Mouse (Mus musculus): ENCODE measurements around the gene Selenbp1. TPM values are rescaled to one million over a fixed set of nuclear protein-coding genes. Genes with fewer than 3 reads are reported as not detected.

Gene Selenbp1
- total and polyA plus RNA-seq, 3 experiments = 0.25 TPM; not detected in 2

DNA sequence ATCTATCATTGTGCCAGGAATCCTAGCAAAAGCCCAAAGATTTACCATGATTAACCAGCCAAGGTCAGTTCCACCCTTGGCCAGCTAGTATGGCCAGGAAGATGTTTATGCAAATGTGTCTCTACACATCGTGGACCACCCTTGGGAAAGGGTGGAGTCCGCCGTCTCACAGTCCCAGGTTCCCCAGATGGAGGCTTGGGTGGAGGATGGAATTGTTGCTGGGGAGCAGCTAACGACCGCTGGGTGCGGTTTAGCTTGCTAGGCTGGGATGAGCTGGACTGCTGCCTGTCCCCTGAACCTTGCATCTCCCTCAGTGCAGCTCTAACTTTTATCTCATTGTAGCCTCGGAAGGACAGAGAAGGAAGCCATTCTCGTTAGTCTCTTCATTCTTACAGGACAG, 27.0 kb downstream of the Selenbp1 start:
- in situ Hi-C loops (cut with MboI; ENCODE audit: low pct_ligation_motif_present, low pct_unique_long_range_greater_than_20kb, low sequenced_read_pairs) = loop anchor here (5.0 kb wide), 1 partner anchor 52 kb away; no protein-coding TSS in a partner anchor
- Histone ChIP-seq H3K79me2 (replicated peaks; ENCODE audit: control insufficient read depth, extremely low read depth, insufficient read depth, poor library complexity, severe bottlenecking) (no peaks in the 10 kb centered on the region), H3K4me2 (ENCODE audit: insufficient read depth, low read depth, poor library complexity, severe bottlenecking) (no peak overlapping the region), H3K36me3 (replicated peaks in 1 of 2; ENCODE audit: control insufficient read depth in 1 of 2, insufficient read depth in 1 of 2, low read length in 1 of 2) (peaks cover 39 to 67% of the 10 kb centered on the region in 2 experiments), H3K4me1 (ENCODE audit: control insufficient read depth in 1 of 2, insufficient read depth in 2 of 2) (peaks cover 5 to 64% of the 10 kb centered on the region in 2 experiments), H3K9ac (ENCODE audit: insufficient read depth, low read depth) (no peak overlapping the region), H3K4me3 (replicated peaks in 1 of 3; ENCODE audit: low read depth in 2 of 3, low read length in 2 of 3, poor library complexity in 1 of 3) (no peak overlapping the region), H3K27ac (ENCODE audit: insufficient read depth, low read depth) (no peak overlapping the region), H3K9me3 (replicated peaks; ENCODE audit: low read length) (no peaks in the 10 kb centered on the region), H3K27me3 (replicated peaks) (no peaks in the 10 kb centered on the region)
- dilution Hi-C loops (cut with MboI; ENCODE audit: extremely low pct_ligation_motif_present, extremely low pct_unique_long_range_greater_than_20kb, low sequenced_read_pairs) = no loop called here
- no peak for DNase-seq (ENCODE audit: extremely low read depth)
- no peak for TF ChIP-seq RAD21 (IDR thresholded peaks at IDR 0.05; ENCODE audit: low read depth, low read length)
- no peak for TF ChIP-seq MAFK (IDR thresholded peaks at IDR 0.05; ENCODE audit: insufficient replicate concordance, low read length)
- no peak for TF ChIP-seq KAT2A (IDR thresholded peaks at IDR 0.05; ENCODE audit: insufficient replicate concordance, low read length)
- no peak for TF ChIP-seq ETS1 (conservative IDR thresholded peaks at IDR 0.05; ENCODE audit: low read depth, low read length)
- no peak for TF ChIP-seq BHLHE40 (IDR thresholded peaks at IDR 0.05; ENCODE audit: low read depth, low read length)
- TF ChIP-seq USF1 (IDR thresholded peaks at IDR 0.05; ENCODE audit: low read depth, low read length) = no peak

DNA sequence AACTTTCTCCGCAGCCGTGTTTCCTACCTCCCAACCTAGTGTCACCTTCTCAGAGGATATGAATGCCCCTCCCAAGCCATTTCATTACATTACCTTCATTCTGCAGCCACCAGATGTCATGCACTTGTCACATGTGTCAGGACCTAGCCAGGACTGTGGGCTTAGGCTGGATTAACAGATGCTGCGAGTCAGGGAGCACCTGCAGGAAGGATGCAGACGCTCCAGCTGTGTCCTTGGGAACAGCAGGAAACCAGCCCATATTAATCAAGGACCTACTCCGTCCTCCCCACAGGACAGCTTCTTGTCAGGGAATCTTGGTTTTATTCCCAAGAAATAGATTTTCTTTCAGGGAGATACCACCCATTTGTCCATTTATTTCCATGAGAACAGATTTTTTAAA, 27.5 kb downstream of the Selenbp1 start:
- no peak overlapping the region for H3K9ac ChIP-seq (ENCODE audit: insufficient read depth, low read depth)
- H3K79me2 ChIP-seq (replicated peaks; ENCODE audit: control insufficient read depth, extremely low read depth, insufficient read depth, poor library complexity, severe bottlenecking) = no peaks in the 10 kb centered on the region
- H3K4me1 ChIP-seq (ENCODE audit: control insufficient read depth in 1 of 2, insufficient read depth in 2 of 2) = peaks cover 1 to 64% of the 10 kb centered on the region in 2 experiments
- no peak for DNase-seq (ENCODE audit: extremely low read depth)
- no peak overlapping the region for H3K27ac ChIP-seq (ENCODE audit: insufficient read depth, low read depth)
- no peak overlapping the region for H3K4me2 ChIP-seq (ENCODE audit: insufficient read depth, low read depth, poor library complexity, severe bottlenecking)
- dilution Hi-C loops (cut with MboI; ENCODE audit: extremely low pct_ligation_motif_present, extremely low pct_unique_long_range_greater_than_20kb, low sequenced_read_pairs) (no loop called here), in situ Hi-C loops (cut with MboI; ENCODE audit: low pct_ligation_motif_present, low pct_unique_long_range_greater_than_20kb, low sequenced_read_pairs) (no loop called here)
- no peaks in the 10 kb centered on the region for H3K27me3 ChIP-seq (replicated peaks)
- peaks cover 36 to 63% of the 10 kb centered on the region in 2 experiments for H3K36me3 ChIP-seq (replicated peaks in 1 of 2; ENCODE audit: control insufficient read depth in 1 of 2, insufficient read depth in 1 of 2, low read length in 1 of 2)
- TF ChIP-seq PAX5 (IDR thresholded peaks at IDR 0.05; ENCODE audit: low read length) (no peak), POLR2A (IDR thresholded peaks at IDR 0.05; ENCODE audit: low read depth, low read length) (no peak), JUN (IDR thresholded peaks at IDR 0.05; ENCODE audit: insufficient read depth, low read depth, low read length) (no peak), ELF1 (IDR thresholded peaks at IDR 0.05; ENCODE audit: low read depth, low read length) (no peak), USF2 (conservative IDR thresholded peaks at IDR 0.05; ENCODE audit: low read depth, low read length) (no peak), CHD1 (IDR thresholded peaks at IDR 0.05; ENCODE audit: low read depth, low read length) (no peak), BHLHE40 (IDR thresholded peaks at IDR 0.05; ENCODE audit: low read depth, low read length) (no peak), GABPA (IDR thresholded peaks at IDR 0.05; ENCODE audit: insufficient replicate concordance, low read depth, low read length) (no peak), MYC (IDR thresholded peaks at IDR 0.05; ENCODE audit: low read depth, low read length) (no peak), POLR2AphosphoS2 (IDR thresholded peaks at IDR 0.05; ENCODE audit: low read depth, low read length) (no peak), USF1 (IDR thresholded peaks at IDR 0.05; ENCODE audit: low read depth, low read length) (no peak), ZMIZ1 (IDR thresholded peaks at IDR 0.05; ENCODE audit: low read depth, low read length) (no peak)
- no peak overlapping the region for H3K4me3 ChIP-seq (replicated peaks in 1 of 3; ENCODE audit: low read depth in 2 of 3, low read length in 2 of 3, poor library complexity in 1 of 3)
- no peaks in the 10 kb centered on the region for H3K9me3 ChIP-seq (replicated peaks; ENCODE audit: low read length)

All from CH12.LX (cell line).